Mouse (Mus musculus): ENCODE data around the gene Ascl1. TPM values are rescaled to one million over a fixed set of nuclear protein-coding genes. Genes with fewer than 3 reads are reported as not detected.

The Ascl1 gene
- total RNA-seq, 2 experiments from 2014 or later: 8.4 to 8.5 TPM

Other genes with a start within 250 kb of the Ascl1 start
- gene Pah, start 28.1 kb upstream of the Ascl1 start, total RNA-seq (2021): under 1 TPM in 1 of 2 experiments, not detected in 1; 0.54 TPM